Mouse (Mus musculus) ES-E14 (cell line): ENCODE results near the gene Supt6.

Experiments
- MAFK ChIP-seq: IDR thresholded peaks from 2 replicates; pipeline ENCODE4 v1.6.1; 2014; ENCODE audit warnings: mild to moderate bottlenecking, low read depth, low read length, inconsistent platforms; ENCODE audit not compliant: insufficient read depth
- ZNF384 ChIP-seq: IDR thresholded peaks from 2 replicates; pipeline ENCODE4 v1.6.1; 2012; ENCODE audit warnings: low read depth, low read length, inconsistent platforms

- TF ChIP-seq MAFK (no peak), ZNF384 (no peak)
Observed at GRCm38 (mm10) chr11:78231518-78231917, 14.3 kb downstream of the Supt6 start.
